Mouse (Mus musculus) left cerebral cortex, postnatal 14 days (tissue): ENCODE measurements at regions not wholly inside any gene's neighbourhood (a gene's known extent, or its start where the extent isn't known, plus 50 kb on each side); places are given as distances from the start of the nearest gene placed in this dataset.
A peak's percentile ranks its signal among the peaks of the same experiment; 100 is the strongest.

Experiments
- DNase-seq, 2 experiments: peaks; one replicate each; pipeline ENCODE4 v3.0.0; 2021 to 2022; ENCODE audit warnings: low spot score in 2 of 2, mixed read lengths in 1 of 2
- intact Hi-C: fragments of 180-260 bp; cut with DNase I; formaldehyde crosslinking; loops from one replicate; pipeline ENCODE4 v1.15.1; 2025

- intact Hi-C loops = no loop called here
- DNase-seq = no peak
Observed at GRCm38 (mm10) chr16:69800955-69801598, 62.5 kb downstream of the Speer2 start.

- DNase-seq = no peak
- intact Hi-C loops = no loop called here
Observed at GRCm38 (mm10) chr16:69796299-69796698, 67.2 kb downstream of the Speer2 start.

- intact Hi-C loops = no loop called here
- no peak for DNase-seq
Observed at GRCm38 (mm10) chr16:69790671-69791070, 72.9 kb downstream of the Speer2 start.

GRCm38 (mm10) chr16:69770768-69771167, 92.8 kb downstream of the Speer2 start:
- intact Hi-C loops = no loop called here
- DNase-seq = peak; percentile 5 to 34
